Mouse (Mus musculus) embryo, embryonic 10.5 days (tissue): ENCODE measurements around the gene Cpsf6.

Experiments
- DNase-seq: peaks from one replicate; pipeline ENCODE4 v3.0.0-alpha.2; 2015; ENCODE audit warnings: low spot score

Cpsf6 gene

DNA sequence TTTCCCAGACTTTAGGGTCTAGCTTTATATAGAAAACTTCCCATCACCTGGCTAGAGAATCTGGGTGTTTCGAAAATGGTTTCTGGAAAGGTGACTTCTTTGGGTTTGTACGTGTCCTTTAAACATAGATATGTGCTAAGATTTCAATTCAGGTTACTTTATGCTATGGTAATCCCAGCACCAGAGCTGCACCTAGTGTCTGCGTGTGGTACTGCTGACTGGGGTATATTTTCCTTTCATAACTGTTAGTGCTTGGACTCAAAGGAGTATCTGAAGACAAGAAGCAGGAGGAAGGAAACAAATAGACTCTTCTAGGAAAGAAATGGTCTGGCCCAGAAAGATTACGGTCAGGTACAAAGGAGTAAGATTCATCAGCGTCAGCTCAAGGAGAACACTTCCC lies 49.3 kb downstream of the Cpsf6 start:
- DNase-seq = no peak

DNA sequence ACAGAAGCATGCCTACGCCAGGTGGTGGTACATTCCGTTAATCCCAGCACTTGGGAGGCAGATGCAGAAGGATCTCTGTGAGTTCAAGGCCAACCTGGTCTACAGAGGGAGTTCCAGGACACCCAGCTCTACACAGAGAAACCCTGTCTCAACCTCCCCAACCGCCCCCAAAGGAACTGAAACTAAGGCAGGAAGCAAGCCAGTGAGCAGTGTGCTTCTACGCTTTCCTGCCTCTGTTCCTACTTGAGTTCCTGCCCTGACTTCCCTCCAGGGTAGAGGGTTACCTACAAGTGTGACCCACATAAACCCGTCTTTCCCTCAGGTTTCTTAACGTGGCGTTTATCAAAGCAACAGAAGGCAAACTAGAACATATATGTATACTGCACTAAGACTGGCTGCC lies 56.0 kb downstream of the Cpsf6 start:
- no peak for DNase-seq

DNA sequence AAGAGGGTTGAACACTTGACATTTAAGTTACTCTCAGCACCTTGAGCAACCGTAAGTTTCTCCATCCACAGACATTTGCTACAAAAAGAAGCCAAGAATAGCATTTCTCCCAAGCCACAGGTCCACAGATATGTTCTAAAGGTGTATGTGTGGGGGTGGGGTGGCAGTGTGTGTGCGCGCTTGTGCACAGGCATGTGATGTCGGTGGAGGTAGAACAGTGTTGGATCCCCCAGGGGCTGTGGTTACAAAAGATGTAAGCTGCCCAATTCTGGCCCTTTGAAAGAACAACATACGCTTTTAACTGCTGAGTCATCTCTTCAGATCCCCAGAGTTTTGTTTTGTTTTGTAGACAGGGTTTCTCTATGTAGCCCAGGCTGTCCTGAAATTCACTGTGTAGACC lies 57.2 kb downstream of the Cpsf6 start:
- DNase-seq = no peak

DNA sequence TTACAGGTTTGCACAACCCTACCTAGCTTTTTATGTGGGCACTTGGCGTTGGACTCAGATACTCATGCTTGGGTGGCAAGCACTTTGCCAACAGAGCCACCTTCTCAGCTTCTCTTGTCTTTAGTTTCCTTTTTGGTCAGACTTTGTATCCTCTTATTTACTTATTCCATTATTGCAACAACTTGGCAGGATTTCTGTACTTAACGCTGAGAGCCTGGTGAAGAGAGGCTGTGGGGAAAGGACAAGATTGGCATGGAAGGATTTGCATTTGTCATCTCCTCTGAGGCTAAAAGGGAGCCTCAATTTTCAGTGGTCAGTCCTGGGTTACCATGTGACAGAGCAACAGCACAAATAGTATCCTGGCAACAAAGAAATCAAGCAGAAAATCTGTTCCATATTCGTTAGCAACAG lies 59.2 kb downstream of the Cpsf6 start:
- DNase-seq = no peak

DNA sequence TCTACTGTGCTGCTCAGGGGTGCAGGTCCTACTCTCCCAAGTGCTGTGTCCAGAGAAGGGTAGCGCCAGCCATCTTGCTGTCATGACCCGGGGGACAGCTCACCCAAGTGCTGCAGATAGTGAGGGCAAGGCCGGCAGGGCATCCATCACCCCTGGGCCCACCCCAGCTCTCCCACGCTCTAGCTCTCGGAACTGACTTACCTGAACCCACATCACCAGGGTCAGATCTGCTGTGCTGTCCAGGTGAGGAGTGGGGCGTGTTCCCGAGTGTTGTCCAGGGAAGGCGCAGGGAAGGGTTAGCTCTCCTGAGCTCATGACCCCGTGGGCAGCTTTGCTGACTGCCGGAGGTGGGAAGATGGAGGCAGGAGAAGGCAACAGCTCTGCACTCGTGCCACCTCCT lies 63.4 kb downstream of the Cpsf6 start:
- no peak for DNase-seq

DNA sequence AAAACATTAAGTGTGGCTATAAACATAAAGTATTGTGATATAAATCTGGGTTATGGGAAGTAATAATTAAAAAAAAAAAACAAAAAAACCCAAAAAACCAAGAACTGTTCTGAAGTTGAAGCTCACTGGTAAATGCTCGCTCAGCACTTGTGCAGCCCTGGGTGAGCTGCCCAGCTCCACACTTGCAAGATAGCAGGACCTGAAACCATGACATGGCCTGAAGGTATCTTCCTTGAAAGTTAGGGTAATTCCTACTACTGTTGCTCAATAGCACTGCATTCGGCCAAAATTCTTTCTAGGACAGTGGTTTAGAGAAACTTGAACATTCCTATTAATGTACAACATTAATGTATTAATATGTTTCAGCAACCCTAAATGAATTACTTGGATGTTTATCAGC lies 66.7 kb downstream of the Cpsf6 start:
- DNase-seq = no peak

DNA sequence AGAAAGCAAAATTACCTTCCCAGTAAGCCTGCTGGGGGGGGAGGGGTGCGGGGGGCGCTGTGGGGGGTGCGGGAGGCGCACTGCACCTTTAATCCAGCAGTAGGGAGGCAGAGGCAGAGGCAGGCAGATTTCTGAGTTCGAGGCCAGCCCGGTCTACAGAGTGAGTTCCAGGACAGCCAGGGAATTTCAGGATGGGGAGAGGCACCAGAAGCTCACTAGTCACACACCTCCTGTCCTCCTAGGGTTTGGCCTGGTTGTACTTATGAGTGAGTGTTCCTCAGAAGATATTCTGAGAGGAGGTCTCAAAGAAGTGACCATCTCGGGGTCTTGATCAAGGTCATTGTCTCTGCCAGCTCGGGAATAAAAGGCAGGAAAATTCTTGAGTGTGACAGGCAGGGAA lies 67.6 kb downstream of the Cpsf6 start:
- DNase-seq = no peak

DNA sequence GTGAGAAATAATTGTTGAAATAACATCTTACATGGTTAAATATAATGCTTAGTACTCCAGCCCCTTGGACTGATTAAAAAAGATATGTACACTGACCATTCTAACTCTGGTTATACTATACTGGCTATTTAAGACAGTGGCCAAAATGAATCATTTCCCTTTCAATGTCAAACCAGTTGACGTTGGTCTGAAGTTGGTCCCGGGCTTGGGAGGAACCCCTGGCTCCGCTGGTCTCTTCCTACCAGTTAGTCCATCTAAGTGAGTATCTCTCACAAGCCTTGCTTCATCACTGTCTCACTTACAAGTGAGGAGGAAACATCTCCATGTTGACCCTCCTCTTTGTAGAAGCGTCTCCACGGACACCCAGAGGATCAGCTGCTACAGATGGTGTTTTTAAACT lies 75.4 kb downstream of the Cpsf6 start:
- DNase-seq = no peak

DNA sequence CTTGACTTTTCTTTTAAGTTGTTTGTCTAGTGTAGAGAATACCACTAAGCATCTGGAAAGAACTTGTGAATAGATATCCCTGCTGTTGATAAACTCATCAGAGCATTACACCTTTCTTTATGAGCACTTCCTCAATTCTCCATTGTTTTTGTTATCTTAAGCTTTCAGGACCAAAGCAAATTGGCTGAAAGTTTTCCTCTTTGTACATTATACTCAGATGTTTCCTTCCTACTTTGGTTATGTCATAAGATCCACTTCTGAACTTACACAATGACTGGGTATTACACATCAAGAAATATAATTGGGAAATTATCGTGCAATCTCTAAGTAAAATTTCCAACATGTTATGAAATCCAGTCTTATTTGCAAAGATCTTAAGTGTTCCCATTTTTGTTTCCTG lies 78.1 kb downstream of the Cpsf6 start:
- DNase-seq = no peak

DNA sequence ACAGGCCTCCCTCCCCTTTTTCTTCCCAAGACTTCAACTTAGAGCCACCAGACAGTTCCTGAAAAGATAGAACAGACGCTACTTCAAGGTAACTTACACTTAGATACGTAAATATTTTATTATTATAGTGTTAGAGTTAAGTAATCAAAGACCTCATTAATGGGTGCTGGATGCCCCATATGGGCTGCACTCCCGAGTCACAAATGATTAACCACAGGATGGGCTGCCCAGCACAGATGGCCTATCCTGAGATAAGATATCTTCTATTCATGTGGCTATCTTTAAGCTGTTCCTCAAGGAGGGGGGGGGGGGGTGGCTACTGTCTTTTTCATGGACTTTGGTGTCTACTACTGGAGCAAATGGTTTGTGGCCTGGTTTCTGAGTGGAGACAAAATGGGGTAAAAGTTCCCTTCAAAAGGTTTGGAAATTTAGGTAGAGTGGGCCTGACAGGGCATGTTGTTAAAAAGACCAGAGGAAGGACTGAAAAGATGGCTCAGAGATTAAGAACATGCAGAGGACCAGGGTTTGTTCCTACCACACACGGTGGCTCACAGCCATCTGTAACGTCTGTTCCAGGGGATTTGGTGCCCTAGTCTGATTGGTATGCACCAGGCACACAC lies 79.8 kb downstream of the Cpsf6 start:
- DNase-seq = no peak

DNA sequence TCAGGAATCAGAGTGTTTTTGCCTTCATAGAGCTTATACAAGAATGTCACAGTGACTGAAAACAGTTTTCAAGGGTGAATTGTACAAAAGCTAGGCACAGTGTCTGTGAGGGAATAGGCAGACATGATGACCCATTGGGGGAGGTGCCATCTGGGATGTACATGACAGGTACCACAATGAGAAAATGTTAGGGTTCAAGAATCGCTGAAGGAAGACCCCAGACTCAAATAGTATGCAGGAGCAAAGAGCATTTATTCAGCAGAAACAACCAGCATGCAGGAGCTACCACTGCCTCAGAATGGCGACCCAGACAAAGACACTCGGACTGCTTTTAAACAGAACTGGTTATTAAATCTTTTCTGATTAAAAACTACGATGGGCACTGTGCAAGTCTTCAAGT lies 80.7 kb downstream of the Cpsf6 start:
- DNase-seq = no peak

DNA sequence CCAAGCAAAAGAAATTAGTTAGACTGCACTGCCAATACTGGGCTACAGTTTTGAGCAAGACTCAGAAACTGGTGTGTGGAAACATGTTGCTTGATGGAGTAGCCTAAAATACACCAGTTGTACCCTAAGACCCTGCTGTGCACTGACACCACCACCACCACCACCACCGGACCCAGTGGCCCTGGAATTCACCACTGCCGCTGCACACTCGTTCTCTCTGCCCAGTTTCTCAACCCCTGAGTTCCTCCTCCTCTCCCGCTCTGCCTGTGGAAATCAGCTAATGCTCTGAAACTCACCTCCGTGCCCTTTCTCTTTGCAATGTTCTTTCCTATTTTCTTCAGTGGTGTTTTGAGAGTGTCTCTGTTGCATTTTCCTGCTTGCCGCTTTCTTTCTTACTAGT lies 81.5 kb downstream of the Cpsf6 start:
- DNase-seq = no peak
